Mouse (Mus musculus) megakaryocyte, embryonic 14.5 days (primary cell): Measurements from ENCODE around the gene Msln.

Experiments
- FLI1 ChIP-seq: IDR thresholded peaks from 2 replicates; pipeline ENCODE4 v1.6.1; 2012; ENCODE audit warnings: low read length, inconsistent platforms, mixed read lengths
- GATA1 ChIP-seq: IDR thresholded peaks from 3 replicates; pipeline ENCODE4 v1.6.1; 2012; ENCODE audit warnings: mixed read lengths, low read length, inconsistent platforms, borderline replicate concordance

GRCm38 (mm10) chr17:25761561-25761970 is 7.4 kb upstream of the Msln start:
- no peak for TF ChIP-seq GATA1
- TF ChIP-seq FLI1 = no peak
